Mouse (Mus musculus) cerebellum, adult 11-12 months (tissue): ENCODE measurements at regions not wholly inside any gene's neighbourhood (a gene's known extent, or its start where the extent isn't known, plus 50 kb on each side); places are given as distances from the start of the nearest gene placed in this dataset.

Experiments
- DNase-seq: peaks from one replicate; pipeline ENCODE4 v3.0.0; 2022

GRCm38 (mm10) chr7:70541881-70542665 is 175.5 kb upstream of the Nr2f2 start:
- DNase-seq = no peak

GRCm38 (mm10) chr7:70539121-70539642 is 172.6 kb upstream of the Nr2f2 start:
- DNase-seq = no peak

GRCm38 (mm10) chr7:70536046-70536445 is 169.5 kb upstream of the Nr2f2 start:
- DNase-seq = no peak

- DNase-seq = no peak
Measured at GRCm38 (mm10) chr7:70533552-70533951, 167.0 kb upstream of the Nr2f2 start.

- DNase-seq = no peak
Measured at GRCm38 (mm10) chr7:70527921-70528320, 161.4 kb upstream of the Nr2f2 start.

- DNase-seq = no peak
Measured at GRCm38 (mm10) chr7:70525372-70525771, 158.8 kb upstream of the Nr2f2 start.

GRCm38 (mm10) chr7:70524744-70525143 is 158.2 kb upstream of the Nr2f2 start:
- DNase-seq = no peak

GRCm38 (mm10) chr7:70524251-70524650 is 157.7 kb upstream of the Nr2f2 start:
- DNase-seq = no peak

GRCm38 (mm10) chr7:70516741-70517140 is 150.2 kb upstream of the Nr2f2 start:
- no peak for DNase-seq

- DNase-seq = no peak
Measured at GRCm38 (mm10) chr7:70515341-70515851, 148.9 kb upstream of the Nr2f2 start.

- no peak for DNase-seq
Measured at GRCm38 (mm10) chr7:70514666-70515065, 148.1 kb upstream of the Nr2f2 start.

- no peak for DNase-seq
Measured at GRCm38 (mm10) chr7:70512354-70512753, 145.8 kb upstream of the Nr2f2 start.

- no peak for DNase-seq
Measured at GRCm38 (mm10) chr7:70505671-70506181, 139.2 kb upstream of the Nr2f2 start.

GRCm38 (mm10) chr7:70501821-70502220 is 135.3 kb upstream of the Nr2f2 start:
- DNase-seq = no peak

GRCm38 (mm10) chr7:70496541-70497154 is 130.1 kb upstream of the Nr2f2 start:
- DNase-seq = no peak

- DNase-seq = no peak
Measured at GRCm38 (mm10) chr7:70484201-70484600, 117.7 kb upstream of the Nr2f2 start.

GRCm38 (mm10) chr7:70483536-70483935 is 117.0 kb upstream of the Nr2f2 start:
- DNase-seq = no peak

GRCm38 (mm10) chr7:70481880-70482279 is 115.3 kb upstream of the Nr2f2 start:
- no peak for DNase-seq

GRCm38 (mm10) chr7:70472786-70473185 is 106.3 kb upstream of the Nr2f2 start:
- no peak for DNase-seq

- no peak for DNase-seq
Measured at GRCm38 (mm10) chr7:70470557-70470956, 104.0 kb upstream of the Nr2f2 start.

- DNase-seq = no peak
Measured at GRCm38 (mm10) chr7:70462131-70462530, 95.6 kb upstream of the Nr2f2 start.

- no peak for DNase-seq
Measured at GRCm38 (mm10) chr7:70454525-70454924, 88.0 kb upstream of the Nr2f2 start.

- no peak for DNase-seq
Measured at GRCm38 (mm10) chr7:70452816-70453215, 86.3 kb upstream of the Nr2f2 start.

GRCm38 (mm10) chr7:70438908-70439307 is 72.4 kb upstream of the Nr2f2 start:
- no peak for DNase-seq
